Mouse (Mus musculus) induced T-regulatory cell, adult 2 months (primary cell): ENCODE data around the gene Cox19.
"Not testable (repeated sequence)": the region's sequence is repeated elsewhere in the genome, so short reads cannot be mapped to it uniquely, and the experiment has no call there.

Experiments used
- DNase-seq: peaks from one replicate; pipeline ENCODE4 v3.0.0-alpha.2; 2012; ENCODE audit warnings: low read depth

Cox19 gene

DNA sequence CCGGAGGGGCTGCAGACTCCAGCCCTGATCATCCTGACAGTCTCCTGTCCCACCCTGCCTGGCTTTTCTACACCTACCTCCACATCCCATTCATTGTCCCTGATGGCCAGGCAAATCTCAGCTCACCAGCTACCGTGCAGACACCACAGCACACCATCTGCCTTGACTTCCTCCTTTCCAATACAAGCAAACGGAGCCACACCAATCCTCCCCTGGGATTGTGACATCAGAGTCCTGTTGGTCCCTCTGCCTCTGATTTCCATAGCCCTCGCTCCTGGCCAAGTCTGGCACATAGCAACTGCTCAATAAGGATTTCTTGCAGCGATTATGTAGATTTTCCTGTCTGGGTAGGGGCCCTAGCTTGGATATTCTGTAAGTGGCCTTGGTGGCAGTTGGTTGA lies at the start of gene Cox19:
Gene Cox19 (minus strand): TSS at position 285 of the 400 bp plus-strand sequence.
- no peak for DNase-seq

DNA sequence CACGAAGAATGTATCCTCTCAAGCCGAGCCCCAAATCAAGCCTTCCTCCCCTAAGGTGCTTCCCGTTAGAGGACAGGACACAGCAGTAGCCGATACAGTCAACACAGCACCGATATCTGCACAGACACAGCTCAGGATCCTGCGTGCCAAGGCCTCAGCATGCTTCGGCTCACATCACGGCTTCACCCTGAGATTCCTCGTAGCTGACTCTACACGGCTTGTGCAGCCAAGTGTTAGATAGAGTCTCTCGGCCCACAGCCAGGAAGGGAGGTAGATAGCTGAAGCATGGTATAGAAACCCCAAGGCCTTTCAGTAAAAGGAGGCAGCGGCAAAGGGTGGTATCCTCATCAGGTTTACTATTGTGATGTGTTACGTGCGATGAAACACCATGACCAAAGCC lies 48.8 kb upstream of the Cox19 start:
- no peak for DNase-seq

DNA sequence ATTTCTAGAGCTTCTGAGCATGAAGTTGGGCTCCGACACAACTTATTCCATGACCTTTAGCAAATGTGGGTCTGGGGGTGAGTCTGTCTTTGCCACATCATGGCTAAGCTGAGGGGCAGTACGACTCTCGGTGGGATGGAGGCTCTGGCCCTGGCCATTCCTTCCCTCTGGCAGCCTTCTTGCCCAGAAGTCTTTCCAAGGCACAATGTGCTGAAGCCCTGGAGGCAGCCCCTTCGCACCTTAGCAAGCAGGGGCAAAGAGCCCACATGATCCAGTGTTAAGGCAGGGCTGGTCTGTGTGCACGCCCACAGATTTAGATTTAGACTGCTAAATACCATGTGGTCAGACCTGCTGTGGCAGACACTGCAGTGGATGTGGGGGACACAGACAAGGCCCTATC lies 47.6 kb upstream of the Cox19 start:
- no peak for DNase-seq

DNA sequence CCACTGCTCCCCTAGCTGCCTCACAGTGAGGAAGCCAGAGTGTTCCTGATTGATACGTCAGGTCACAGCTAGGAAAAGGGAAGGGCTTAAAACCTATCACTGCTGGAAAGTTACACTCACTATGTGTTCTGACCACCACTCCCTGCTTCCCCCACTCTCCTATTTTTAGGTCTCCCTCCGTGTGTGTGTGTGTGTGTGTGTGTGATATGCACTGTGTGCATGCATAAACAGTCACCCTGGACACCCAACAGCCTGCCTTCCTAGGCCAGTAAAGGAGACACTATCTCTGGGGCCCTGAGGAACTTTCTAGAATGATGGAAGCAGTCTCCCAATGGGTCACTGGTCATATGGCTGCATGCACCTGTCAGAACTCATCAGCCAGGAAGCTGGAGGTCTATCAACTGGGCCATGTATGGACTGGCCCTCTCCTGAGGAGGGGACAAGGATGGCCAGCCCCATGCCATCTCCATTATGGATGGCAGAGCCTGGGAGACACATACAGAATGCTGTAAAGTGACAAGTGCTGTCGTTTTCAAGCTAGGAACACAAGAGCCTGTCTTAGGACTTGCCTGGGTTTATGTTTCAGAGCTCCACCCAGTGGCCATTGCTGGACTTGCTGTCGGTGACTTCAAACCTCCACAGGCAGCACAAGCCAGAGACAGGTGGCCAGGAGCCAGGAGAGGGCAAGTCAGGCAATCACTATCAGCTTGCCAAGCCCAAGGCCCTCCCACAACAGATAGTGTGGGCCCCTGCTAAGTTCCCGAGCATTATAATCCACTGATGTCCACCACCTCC lies 46.9 kb upstream of the Cox19 start:
- peak; percentile 94 for DNase-seq

DNA sequence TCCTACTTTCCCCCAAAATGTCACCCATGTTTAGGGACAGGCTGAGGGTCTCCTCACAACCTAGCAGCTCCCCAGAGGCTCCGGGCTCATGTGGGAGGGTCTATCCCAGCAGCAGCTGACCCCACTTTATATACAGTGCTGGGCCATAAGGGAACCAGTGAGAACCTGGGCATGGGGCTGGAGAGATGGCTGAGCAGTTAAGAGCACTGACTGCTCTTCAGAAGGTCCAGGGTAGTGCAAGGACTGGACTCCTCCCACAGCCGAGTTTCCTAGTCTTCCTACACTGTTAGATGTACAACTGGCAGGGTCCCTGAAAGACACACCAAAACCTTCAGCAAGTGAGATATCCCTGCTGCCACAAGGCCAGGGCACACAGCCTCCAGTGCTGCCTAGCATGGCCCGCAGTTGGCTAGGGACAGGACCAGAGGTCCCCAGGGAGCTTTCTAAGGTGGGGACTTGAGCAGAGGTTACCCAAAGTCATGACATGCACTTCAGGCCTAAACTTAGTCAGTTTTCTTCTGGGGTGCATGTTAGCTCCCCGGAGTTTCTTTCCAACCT lies 46.2 kb upstream of the Cox19 start:
- DNase-seq: no peak

DNA sequence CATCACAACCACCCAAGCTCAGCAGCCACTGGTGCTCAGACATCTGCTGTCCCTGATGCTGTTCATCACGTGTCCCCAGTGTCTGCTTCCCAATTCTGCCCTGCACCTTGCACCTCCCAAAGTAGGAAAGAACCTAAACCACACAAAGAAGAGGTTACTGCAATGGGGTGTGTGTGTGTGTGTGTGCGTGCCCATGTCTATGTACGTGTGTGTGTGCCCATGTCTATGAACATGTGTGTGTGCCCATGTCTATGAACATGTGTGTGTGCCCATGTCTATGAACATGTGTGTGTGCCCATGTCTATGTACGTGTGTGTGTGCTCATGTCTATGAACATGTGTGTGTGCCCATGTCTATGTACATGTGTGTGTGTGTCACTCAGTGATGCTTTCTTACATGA lies 44.3 kb upstream of the Cox19 start:
- no peak for DNase-seq

DNA sequence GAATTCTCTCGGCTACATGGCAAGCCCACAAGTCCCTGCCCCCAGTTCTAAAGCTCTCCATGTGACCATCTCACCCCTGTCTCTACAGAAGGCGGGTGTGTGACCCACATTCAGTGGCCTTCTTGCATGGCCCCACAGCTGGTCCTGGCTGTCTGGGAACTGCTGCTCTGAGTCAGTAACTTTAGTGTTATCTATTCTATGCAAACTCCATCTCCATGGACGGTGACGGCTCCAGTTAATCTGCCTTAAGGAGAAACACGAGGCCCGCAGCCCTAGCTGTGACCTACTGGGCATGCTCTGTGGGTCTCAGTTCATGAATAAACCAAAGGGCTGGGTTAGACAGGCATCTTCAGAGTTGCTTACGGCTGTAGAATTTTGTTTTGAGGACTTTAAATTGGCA lies 43.2 kb upstream of the Cox19 start:
- no peak for DNase-seq

DNA sequence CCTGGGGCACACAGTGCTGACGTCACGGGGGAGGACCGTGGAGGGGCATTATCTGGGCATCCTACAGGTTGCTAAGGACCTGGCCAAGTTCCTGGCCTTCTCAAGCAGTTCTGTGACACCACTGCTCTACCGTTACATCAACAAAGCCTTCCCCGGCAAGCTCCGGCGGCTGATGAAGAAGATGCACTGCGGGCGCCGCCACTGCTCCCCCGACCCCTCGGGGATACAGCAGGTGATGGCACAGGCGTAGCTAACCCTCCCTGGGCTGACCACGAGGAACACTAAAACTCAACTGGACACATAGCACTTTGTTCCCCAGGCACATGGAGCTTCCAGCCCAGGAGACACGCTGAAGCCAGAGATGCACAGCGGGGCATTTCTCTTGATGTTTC lies 42.0 kb upstream of the Cox19 start:
- DNase-seq: no peak

DNA sequence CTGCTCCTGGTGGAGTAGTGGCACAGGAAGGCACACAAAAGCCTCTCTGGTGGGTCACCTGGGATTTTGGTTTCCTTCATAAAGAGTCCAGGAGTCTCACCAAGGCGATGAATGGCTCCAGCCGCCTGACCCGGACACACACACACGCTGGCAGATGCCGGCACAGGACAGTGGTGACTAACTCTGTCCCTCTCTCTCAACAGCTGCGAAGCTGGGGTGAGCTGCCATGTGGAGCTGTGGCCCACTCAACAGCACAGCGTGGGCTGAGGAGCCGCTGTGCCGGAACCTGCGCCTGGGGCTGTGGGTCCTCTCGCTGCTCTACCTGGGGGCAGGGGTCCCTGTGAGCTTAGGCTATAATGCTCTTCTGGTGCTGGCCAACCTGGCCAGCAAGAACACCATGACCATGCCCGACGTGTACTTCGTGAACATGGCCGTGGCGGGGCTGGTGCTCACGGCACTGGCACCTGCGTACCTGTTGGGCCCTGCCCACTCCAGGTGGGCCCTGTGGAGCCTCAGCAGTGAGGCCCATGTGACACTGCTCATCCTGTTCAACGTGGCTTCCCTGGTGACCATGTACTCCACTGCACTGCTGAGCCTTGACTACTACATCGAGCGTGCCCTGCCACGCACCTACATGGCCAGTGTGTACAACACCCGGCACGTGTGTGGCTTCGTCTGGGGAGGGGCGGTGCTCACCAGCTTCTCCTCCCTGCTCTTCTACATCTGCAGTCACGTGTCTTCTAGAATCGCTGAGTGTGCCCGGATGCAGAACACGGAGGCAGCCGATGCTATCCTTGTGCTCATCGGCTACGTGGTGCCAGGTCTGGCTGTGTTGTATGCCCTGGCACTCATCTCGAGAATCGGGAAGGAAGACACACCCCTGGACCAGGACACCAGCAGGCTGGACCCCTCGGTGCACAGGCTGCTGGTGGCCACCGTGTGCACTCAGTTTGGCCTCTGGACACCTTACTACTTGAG lies 41.3 kb upstream of the Cox19 start:
- no peak for DNase-seq

DNA sequence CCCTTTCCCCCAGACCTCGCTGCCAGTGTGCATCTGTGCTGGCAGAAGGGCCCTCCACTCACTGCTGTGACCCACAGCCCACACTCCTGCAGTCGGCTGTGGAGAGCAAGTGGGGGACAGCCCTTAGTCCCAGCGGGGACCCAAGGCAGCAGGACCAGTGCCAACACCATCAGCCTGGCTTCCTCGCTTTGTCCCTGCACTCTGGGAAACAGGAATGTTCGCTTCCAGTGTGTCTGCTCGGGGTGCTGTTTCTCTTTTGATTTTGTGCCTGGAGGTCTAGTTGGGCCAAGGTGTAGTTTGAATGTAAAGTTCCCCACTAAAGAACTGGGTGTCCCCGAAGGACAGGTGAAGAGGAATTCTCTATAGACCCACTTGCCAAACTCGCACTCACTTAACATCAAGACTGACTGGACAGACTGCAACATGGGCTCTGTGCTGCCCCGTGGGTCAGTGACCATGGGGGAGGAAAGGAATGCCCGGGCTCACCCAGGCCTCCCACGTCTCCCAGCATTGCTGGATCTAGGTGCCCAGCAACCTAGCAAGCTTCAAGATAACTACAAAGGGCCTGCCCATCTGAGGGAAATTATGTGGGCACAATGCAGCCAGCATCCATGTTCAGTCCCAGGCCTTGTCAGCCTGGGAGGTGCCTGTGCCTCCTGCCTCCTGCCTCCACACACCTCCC lies 40.2 kb upstream of the Cox19 start:
- DNase-seq: no peak

DNA sequence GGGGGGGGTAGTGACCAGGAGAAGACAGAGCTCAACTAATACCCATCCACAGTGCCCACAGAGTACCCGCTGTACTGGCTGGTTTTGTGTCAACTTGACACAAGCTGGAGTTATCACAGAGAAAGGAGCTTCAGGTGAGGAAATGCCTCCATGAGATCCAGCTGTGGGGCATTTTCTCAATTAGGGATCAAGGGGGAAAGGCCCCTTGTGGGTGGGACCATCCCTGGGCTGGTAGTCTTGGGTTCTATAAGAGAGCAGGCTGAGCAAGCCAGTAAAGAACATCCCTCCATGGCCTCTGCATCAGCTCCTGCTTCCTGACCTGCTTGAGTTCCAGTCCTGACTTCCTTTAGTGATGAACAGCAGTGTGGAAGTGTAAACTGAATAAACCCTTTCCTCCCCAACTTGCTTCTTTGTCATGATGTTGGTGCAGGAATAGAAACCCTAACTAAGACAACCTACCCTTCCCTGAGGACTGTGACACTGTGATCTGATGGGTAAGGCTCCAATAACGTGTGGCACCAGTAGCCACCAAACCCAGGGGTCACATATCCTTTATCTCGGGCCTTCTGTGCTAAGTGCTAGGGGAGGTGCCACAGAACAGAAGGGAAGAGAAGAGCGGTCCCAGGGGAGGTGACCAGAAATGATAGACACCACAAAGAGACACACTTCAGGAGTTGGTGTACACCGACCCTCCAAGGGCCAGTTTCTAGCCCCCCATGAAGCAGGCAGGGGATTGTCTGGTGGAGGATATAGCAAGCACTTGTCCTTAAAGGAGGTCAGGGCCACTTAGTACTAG lies 39.3 kb upstream of the Cox19 start:
- DNase-seq: not testable (repeated sequence)

DNA sequence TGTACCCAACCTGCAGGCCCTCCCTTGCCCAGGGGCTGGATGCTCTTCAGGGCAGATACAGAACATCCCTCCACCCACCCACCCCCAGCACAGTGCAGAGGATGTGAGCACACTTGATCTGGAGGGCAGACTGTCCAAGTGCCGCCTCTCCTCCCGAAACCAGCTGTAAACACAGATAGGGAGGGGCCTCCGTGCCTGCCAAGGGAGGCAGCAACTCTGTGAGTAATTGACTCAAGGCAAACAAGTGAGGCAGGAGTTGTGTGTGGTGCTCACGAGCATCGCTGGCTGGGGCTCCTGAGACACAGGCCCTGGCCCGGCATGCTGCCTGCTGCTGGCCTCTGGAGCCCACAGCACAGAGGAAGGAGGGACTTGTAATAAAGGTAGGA lies 38.5 kb upstream of the Cox19 start:
- DNase-seq: peak; percentile 36

DNA sequence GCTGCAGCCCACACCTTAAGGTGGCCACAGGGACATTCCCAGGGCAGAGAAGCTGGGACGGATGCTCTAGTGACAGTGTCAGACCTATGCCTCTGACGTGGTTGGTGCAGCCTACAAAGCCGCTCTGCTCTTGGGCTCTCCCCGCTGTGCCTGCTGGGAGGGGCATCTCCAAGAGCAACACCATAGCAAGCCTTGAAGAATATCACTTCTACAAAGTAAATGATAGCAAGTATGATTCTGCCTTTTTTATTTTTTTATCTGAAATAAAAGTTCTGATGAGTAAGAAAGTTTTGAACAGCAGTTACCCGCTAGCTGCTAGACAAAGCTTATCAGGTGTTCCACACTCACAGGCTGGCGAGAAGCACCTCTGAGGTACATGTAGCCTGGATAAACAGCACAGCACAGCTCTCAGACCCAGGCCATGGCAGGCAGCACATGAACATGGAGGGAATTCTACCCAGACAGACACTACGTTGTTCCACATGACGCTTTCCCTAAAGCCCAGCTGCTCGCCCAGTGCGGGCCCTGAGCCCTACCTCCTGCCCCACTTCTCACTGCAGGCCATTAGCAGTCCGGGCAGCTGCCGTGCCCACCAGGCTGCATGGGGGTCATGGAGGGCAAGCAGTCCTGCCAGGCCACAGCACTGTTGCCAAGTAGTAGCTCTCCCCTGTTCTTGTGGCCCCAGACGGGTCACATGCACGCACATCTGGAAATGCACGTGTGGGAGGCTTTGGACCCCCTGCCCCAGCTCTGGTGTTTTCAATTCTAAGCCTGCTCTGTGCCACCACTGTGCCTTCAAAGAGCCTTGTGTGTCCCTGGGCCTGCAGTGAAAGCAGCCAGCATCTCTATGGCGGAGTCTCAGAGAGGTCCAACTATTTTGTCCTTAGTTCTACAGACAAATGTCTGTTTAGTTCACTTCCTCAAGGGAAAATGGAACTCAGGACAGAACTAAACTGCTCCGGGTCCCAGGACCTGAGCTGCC lies 37.8 kb upstream of the Cox19 start:
- peak; percentile 64 for DNase-seq

DNA sequence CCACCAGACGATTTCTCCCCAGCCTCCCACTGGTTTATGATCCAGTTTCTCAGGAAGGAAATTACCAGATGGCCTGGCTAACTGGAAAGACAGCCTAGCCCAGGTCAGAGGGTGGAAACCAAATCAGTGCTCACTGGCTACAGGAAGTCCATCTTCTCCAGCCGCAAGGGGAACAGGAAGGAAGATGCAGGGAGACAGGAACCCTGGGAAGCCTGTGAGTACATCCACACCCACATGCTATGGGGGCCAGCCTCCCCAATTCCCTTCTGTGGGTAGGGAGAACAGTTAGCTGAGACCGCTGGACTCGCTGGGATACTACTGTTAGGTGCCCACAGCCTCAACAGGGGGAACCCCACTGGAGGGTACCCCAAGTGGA lies 37.0 kb upstream of the Cox19 start:
- DNase-seq: no peak

DNA sequence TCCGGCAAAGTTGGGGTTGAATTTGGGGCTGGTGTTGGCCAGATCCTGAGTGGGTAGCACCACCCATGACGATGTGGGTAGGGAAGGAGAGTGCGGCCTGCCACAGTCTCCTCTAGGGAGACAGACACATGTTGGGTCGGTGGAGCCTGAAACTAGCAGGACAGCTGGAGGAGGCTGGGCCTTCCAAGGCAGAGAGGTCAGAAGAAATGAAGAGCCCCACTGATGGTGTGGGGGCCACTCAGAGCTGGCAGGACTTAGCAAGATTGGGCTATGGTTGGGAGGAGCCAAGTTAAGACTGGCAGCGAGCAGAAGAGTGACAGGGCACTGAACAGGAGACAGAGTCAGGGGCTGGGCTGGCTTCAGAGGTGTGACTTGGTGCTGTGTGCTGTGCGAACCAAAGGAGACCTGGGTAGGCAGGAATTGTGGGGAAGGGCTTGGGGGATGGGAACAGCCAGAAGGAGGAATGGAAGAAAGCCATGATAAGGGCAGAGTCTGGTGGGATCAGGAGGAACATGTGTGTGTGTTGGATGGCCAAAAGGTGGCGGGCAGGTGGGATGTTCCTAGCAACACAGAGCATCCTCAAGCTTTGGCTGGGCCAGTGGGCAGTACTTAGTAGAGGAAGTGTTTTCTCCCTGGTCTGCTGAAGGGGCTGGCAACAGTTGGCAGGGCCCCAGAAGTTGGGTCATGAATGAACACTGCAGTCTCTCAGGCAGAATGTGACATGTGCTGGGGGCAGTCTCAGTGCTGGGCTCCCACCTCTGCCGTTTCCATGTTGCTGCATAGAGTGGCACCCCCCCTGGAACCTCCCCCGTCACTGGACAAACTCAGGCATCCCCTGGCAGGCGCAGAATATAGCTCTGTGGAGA lies 36.3 kb upstream of the Cox19 start:
- no peak for DNase-seq

DNA sequence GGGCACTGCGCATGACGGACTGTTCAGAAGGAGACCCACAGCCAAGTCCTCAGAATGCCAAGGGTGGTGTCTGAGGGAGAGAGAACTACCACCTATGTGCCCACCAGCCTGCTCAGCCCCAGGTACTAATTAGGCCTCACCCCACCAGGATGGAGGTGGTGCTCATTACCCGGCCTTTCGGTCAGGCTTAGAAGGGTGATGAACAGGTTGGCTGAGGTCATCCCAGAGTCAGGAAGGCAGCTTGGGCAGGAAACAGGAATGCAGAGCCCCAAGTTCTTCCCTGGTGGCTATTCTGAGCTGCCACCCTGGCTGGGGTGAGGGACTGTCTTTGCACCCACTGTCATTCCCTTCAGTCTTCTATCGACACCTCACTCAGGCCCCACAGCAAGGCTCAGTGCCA lies 34.8 kb upstream of the Cox19 start:
- no peak for DNase-seq

DNA sequence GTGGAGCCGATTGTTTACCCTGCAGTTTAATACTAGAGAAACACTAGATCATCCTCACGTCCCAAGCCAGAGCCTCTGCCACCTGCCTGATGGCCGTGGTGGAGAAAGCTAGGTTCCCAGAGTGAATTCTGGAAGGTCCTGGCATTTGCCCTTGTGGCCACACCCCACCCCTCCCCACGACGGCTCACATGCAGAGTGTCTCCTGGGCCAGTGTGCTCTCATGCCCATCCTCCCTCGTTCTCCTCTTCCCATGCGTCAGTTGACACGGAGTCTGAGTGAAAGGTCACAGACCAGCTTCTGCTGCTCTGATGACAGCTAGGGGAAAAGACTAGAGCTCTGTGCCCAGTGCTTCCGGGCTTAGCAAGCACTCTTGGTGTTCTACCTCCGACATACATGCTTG lies 33.3 kb upstream of the Cox19 start:
- DNase-seq: peak; percentile 86

DNA sequence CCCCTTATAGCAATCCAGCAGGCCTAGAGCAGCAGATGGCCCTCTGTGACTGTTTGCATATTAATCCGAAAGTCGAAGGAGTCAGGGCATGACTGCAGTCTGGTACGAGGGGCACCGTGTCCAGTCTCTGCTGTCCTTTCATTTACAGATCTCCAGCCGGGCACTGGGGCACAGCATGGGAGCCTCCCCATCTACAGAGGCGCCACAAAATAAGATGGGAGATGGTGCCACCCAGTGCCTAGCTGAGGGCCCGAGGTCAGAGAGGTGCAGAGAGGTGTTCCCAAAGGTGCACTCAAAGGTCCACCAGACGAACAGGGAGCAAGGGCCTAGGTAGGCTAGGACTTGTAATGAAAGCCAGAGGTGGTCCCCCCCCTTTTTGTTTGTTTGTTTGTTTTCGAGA lies 32.0 kb upstream of the Cox19 start:
- DNase-seq: no peak

DNA sequence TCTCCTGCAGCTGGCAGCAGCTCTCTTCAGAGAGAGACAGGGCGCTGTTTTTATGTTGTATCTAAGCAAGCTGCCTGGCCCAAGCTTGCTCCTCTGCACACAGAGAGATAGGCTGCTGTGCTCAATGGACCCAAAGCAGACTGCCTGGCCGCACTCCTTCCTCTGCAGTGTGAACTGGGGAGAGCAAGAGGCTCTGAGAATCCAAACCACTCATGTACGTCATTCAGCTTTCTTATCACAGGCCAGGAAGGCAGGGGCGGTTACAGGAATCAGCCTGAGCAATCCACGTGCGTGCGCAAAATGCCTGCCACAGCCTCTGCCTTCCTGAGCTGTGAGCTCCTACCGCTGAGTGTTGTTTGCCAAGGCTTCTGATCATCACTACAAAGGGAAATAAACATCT lies 31.5 kb upstream of the Cox19 start:
- DNase-seq: peak; percentile 96
